Mouse (Mus musculus): ENCODE data around the gene Actrt2.

DNA sequence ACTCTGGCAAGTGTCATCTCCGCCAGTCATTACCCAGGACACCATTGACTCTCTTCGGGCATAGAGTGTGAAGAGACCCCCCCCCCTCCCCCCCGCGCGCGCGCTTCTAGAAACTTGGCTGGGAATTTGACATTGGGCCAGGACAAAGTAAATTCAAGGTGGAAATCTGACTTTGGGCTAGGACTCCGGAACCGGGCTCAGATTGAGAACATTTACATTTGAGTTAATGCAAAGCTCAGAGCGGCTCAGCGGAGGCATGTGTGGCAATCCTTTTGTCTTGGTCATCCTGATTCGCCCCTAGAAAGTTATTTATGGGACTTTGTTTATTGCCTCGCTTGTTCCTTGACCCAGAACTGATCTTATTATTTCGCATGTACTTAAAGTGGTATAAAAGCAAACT lies 14.6 kb upstream of the Actrt2 start:
- TF ChIP-seq POLR2A (IDR thresholded peaks at IDR 0.05; ENCODE audit: low read depth, low read length) (no peak), CTCF (conservative IDR thresholded peaks at IDR 0.05; ENCODE audit: insufficient read depth, insufficient read length, low read depth, low read length) (no peak)

Measured in kidney, adult 2 months (tissue).